ENCODE assay signal across 14 mouse cellular contexts in genomic region chr14:18649123-18649675, GRCm38 (mm10).
"Had no signal": no experiment of that assay in that cellular context is flagged by ENCODE, and none has a peak within 500 bp of the region (broad histone marks: within the 10 kb centered on the region; RNA-seq: fewer than 3 reads in every experiment).

No protein-coding gene starts in this region.

- H3K27me3 ChIP-seq: limb, embryonic 15.5 days; liver, embryonic 12.5 days; neural tube, embryonic 12.5 days had no signal

- DNase-seq: kidney, adult 8-10 months; kidney, postnatal 25 days; lung, embryonic 14.5 days; lung, postnatal 10 days; lung, postnatal 4 days; midbrain, embryonic 14.5 days; retina, postnatal 1 day; right cerebral cortex, postnatal 4 days; spleen, adult 18-20 months had no signal

- H3K4me3 ChIP-seq: left cerebral cortex, adult 2 months; limb, embryonic 15.5 days; liver, embryonic 12.5 days; midbrain, embryonic 10.5 days; neural tube, embryonic 12.5 days had no signal

- H3K36me3 ChIP-seq: limb, embryonic 15.5 days; liver, embryonic 12.5 days; midbrain, embryonic 10.5 days; neural tube, embryonic 12.5 days had no signal

- H3K4me2 ChIP-seq: limb, embryonic 15.5 days; liver, embryonic 12.5 days; lung, embryonic 14.5 days; neural tube, embryonic 12.5 days had no signal
